Mouse (Mus musculus) cerebellum, adult 11 months (tissue): ENCODE measurements around the gene Cyp2c54.
"Not testable (repeated sequence)": the region's sequence is repeated elsewhere in the genome, so short reads cannot be mapped to it uniquely, and the experiment has no call there.

ENCODE experiments used
- DNase-seq: peaks from one replicate; pipeline ENCODE4 v3.0.0; 2022

The Cyp2c54 gene

GRCm38 (mm10) chr19:40073701-40074100 is at the start of gene Cyp2c54:
TSS of gene Cyp2c54 (minus strand) at chr19:40073827.
- DNase-seq, result no peak

GRCm38 (mm10) chr19:40119624-40120023 is 46.0 kb upstream of the Cyp2c54 start:
- DNase-seq, result not testable (repeated sequence)

GRCm38 (mm10) chr19:40091111-40091510 is 17.5 kb upstream of the Cyp2c54 start:
- DNase-seq, result no peak

GRCm38 (mm10) chr19:40089421-40089820 is 15.8 kb upstream of the Cyp2c54 start, which contains the start of gene Cyp2c50:
TSS of gene Cyp2c50 (plus strand) at chr19:40089688.
- not testable (repeated sequence) for DNase-seq

- DNase-seq, result no peak
These were observed 14.8 kb upstream of the Cyp2c54 start for GRCm38 (mm10) chr19:40088381-40088780.

- not testable (repeated sequence) for DNase-seq
These were observed 81.5 kb downstream of the Cyp2c54 start, which contains the start of gene Cyp2c37 for GRCm38 (mm10) chr19:39992140-39992539. TSS of gene Cyp2c37 (plus strand) at chr19:39992424.

- DNase-seq, result no peak
These were observed 84.2 kb downstream of the Cyp2c54 start for GRCm38 (mm10) chr19:39989471-39989870.
